Mouse (Mus musculus): ENCODE data around the gene Tecpr1.

The Tecpr1 gene

DNA sequence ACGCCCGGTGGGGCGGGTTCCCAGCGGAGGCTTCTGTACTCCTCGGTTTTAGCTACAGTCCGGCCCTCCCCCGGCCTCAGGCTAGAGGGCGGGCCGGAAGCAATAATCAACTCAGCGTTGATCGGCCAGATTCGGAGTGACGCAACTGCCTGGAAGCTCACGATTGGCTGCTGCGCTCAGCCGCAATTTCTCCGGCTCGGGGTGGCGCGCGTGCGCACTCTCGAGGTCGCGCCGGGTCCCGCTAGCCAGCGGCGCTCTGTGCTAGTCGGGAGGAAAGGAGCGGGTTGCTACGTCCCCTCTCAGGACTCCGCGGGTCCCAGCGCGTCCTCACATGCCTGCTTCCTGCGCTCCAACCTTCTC, at the start of gene Tecpr1:
Tecpr1 (minus strand) TSS at position 113 of the 360 bp plus-strand sequence.
- peak; percentile 98 for DNase-seq

- no peak for DNase-seq
Measured at GRCm38 (mm10) chr5:144271772-144272171, 48.4 kb upstream of the Tecpr1 start.

GRCm38 (mm10) chr5:144271118-144271517, 47.7 kb upstream of the Tecpr1 start:
- no peak for DNase-seq

GRCm38 (mm10) chr5:144270420-144270819, 47.0 kb upstream of the Tecpr1 start:
- no peak for DNase-seq

DNA sequence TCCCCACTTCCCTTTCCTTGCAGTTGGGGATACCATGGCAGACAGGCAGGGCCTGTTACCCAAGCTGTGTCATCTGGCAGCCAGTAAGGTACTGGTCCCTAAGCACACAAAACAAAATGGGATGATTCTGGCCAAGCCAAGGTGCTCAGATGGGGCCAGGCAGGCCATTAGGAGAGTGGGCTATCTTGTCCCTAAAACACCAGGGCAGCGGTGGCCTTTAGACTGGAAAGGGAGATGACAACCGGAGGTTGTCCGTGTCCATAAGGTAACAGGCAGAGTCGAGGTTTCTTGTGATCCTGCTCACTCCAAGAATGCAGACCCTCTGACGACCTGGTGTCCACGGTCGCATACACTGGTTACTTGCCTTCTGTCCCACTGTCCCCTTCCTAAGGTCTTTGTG, 46.5 kb upstream of the Tecpr1 start:
- DNase-seq: no peak

GRCm38 (mm10) chr5:144267535-144268241, 44.3 kb upstream of the Tecpr1 start:
- peak; percentile 79 to 82 for DNase-seq

- DNase-seq: no peak
Measured at GRCm38 (mm10) chr5:144263496-144263895, 40.1 kb upstream of the Tecpr1 start.

DNA sequence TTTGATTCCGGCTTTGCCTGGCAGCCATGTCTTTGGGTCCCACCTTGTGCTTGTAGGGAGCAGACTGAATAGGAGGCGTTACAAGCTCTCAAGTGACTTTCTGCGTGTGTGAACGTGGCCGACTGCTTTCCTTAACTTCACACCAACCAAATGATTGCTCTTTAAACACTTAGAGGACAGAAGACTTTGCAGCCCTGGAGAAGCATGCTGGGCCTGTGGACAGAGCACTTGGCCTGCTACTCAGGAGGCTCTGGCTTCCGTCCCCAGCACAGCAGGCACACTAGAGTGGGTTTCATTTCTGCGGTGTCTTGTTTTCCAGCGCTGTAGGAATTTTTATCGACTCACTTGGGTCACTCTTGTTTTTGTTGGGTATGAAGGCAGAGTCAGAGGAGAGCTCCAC, 39.7 kb upstream of the Tecpr1 start:
- DNase-seq: no peak

DNA sequence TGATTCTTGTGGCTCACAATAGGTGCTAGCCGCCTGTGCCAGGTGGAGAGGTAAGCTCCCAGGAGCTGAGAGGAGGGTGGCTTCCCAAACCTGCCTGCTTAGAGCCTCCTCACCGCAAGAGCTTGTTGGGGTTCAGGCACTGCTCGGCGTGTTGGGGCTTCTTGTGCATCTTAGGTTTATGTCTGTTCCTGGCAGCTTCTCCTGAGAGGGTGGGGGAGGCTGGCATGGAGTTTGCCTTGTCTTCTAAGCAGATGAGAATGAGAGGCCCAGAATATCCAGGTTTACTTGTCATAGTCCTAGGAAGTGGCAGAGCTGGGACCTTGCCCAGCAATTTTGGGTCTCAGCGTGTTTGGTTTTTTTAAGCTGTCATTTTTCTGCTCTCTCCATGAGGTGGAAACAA, 38.4 kb upstream of the Tecpr1 start:
- DNase-seq: no peak

- peak; percentile 50 to 54 for DNase-seq
Measured at GRCm38 (mm10) chr5:144261309-144261708, 37.9 kb upstream of the Tecpr1 start.

DNA sequence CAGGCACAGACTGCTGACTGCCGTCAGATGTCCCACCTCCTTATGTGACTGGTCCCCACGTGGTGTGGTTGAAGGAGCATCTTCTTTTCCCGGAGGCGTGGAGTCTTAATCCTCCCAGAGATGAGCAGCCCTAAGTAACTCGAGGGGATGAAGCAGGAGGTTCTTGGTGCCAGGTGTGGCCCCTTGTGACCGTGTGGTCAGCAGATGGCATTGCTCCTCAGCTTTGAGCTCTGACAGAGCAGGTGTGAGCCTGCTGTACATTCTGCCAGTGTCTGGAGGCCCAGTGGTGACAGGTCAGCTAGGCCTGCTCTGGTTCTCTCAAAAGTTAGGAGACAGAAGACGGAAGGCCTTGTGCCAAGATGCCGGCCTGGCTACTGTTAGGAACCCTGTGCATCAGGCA, 37.0 kb upstream of the Tecpr1 start:
- DNase-seq: no peak

GRCm38 (mm10) chr5:144259228-144259627, 35.8 kb upstream of the Tecpr1 start:
- no peak for DNase-seq

GRCm38 (mm10) chr5:144258687-144259086, 35.3 kb upstream of the Tecpr1 start:
- DNase-seq: peak in 1 of 2 experiments; percentile 59

- DNase-seq: peak; percentile 80 to 87
Measured at GRCm38 (mm10) chr5:144258131-144258611, 34.8 kb upstream of the Tecpr1 start.

DNA sequence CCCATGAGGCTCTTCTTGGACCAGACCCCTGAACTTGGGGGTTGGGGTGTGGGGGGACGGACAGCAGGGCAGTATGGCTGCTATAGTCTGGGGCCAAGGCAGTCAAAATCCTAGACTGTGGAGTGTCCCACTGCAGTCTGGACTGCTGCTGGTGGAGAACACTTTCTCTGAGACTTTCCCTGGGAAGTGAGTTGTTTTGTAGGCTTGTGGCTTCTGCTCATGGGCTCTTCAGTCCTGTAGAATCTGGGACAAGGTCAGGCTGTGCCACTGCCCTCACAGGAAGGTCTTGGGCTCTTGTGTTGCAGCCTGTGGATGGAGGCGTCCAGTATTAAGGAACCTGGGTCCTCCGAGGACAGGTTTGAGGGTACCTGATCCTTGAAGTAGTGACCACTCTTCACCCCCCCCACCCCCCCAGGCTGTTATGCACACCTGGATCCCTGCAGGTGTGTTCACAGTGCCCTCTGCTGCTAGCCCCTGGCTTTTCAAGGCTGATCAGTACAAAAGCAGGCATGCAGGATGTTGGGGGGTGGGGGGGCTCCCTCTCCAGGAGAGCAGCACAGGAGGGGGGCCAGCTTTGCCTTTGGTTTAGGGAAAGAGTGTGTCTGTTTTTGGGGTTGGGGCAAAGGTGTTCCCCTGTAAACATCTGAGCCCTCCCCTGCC, 34.2 kb upstream of the Tecpr1 start:
- peak in 1 of 2 experiments; percentile 54 for DNase-seq

GRCm38 (mm10) chr5:144256888-144257287, 33.5 kb upstream of the Tecpr1 start:
- DNase-seq: no peak

DNA sequence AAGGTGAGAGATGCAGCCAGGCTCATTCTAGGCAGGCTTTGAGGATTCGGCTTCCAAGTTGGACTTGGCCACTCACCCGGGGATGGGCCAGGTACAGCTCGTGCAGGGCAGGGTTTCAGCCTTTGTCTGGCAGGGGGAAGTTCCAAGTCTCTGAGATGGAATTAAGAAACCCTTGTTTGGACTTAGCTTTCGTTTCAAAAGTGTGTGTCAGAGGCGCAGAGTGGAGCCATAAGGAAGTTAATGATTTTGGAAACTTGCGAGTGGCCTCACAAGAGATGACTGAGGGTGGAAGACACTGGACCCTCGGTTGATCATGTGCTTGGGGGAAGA, 33.1 kb upstream of the Tecpr1 start:
- no peak for DNase-seq

DNA sequence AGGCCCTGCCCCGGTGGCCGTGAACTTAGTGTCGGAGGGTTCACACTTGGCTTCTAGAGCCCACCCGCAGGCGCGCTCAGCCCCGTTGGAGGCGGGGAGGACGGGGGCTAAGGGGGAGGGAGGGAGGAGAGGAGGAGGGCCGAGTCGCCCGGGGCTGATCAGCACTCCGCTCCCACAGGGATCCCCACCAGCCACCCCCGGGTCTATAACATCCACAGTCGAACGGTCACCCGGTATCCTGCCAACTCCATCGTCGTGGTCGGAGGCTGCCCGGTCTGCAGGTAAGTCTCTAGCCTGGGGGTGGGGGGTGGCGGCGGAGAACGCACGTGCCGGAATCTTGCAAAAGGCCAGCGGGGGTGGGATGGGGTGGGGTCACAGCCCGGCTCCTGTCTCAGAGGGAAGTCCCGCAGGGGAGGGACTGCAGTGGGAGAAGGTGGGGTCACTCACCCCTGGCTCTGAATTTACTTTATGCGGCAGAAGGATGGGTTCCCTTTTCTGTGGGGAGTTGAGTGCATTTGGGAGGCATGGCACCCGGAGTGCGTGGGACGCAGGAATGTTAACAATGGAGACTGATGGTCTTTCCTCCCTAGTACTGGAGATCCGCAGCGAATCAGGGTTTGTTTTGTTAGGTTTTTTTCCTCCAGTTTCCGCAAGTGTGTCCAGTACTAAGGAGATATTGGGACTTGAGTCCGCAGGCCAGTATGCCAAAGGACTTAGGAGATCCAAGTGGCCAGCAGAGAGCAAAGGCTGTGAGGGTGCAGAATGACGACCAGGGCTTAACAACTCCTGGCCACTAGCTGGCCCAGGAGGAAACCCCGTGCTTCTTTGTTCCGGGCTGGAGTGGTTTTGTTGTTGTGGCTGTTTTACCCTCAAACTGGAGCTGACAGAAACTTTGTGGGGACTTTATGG, 32.5 kb upstream of the Tecpr1 start:
- DNase-seq: peak in 1 of 2 experiments; percentile 73

GRCm38 (mm10) chr5:144254811-144255631, 31.6 kb upstream of the Tecpr1 start:
- peak; percentile 90 to 93 for DNase-seq

DNA sequence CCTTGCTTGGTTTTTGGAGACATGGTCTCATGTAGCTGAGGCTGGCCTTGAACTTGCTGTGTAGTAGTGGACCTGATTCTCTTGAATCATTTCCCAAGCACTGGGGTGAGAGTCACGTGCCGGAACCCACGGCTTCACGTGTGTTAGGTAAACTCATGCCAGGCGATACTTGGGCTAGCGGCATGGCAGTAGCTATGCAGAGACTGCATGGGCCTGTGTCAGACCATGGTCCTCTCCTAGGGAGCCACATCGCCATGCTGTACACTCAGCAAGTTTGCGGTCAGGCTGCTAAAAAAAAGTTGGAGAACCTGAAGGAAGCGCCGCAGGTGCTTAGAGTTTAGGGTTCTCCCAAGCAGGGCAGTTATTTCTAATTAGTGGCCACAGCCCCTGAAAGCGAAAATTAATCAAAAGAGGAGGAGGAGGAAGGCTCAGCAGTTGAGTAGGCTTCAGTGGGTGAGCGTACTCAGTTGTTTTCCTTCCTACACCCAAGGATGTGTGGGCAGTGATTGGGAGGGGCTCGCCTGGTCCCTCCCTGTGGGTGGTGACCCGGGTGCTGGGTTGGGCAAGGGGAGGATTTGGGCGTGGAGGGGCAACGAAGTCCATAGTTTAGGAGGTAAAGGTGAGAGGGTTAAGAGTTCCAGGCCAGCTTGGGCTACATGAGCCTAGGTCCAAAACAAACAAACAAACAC, 30.9 kb upstream of the Tecpr1 start:
- DNase-seq: peak; percentile 88 to 91

GRCm38 (mm10) chr5:144253212-144253611, 29.8 kb upstream of the Tecpr1 start:
- DNase-seq: no peak

All from kidney, postnatal 36 days (tissue).